Mouse (Mus musculus): ENCODE data around the gene Cd164.

The Cd164 gene

GRCm38 (mm10) chr10:41500941-41501340 lies 18.3 kb upstream of the Cd164 start:
- DNase-seq (ENCODE audit: low spot score in 2 of 2) = peak; percentile 70 to 77

- no peak for DNase-seq (ENCODE audit: low spot score in 2 of 2)
Measured at GRCm38 (mm10) chr10:41504996-41505395, 14.2 kb upstream of the Cd164 start.

DNA sequence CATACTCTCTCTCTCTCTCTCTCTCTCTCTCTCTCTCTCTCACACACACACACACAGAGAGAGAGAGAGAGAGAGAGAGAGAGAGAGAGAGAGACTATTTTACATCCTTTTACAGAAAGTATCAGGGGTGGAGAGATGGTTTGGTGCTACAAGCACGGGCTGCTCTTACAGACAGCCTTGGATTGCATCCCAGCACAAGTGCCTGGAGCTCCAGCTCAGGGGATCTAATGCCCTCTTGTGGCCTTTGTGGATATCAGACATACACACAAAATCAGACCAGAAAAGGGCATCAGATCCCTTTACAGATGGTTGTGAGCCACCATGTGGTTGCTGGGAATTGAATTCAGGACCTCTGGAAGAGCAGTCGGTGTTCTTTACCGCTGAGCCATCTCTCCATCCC lies 13.8 kb upstream of the Cd164 start:
- DNase-seq (ENCODE audit: low spot score in 2 of 2) = peak; percentile 82 to 88

- DNase-seq (ENCODE audit: low spot score in 2 of 2) = peak in 1 of 2 experiments; percentile 18
Measured at GRCm38 (mm10) chr10:41509160-41509559, 10.1 kb upstream of the Cd164 start.

DNA sequence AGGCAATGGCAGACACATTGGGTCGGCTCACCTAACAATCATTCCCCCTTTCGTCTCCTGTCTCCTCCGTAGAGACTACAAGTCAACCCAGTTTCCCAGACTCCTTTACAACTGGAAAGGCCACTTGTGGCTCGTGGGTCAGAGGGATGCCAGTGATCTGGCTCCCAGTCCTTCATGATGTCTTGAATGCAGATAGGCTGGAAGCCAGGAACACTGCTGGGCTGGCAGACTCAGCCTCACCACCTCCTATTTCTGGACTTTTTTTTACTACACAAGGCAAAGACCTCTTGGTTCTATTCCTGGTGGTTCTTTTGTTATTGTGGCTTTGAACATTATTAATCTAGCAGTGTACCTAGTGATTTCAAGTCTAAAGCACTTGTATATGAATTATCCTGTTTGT lies 4.9 kb upstream of the Cd164 start:
- peak in 1 of 2 experiments; percentile 10 for DNase-seq (ENCODE audit: low spot score in 2 of 2)

- DNase-seq (ENCODE audit: low spot score in 2 of 2) = no peak
Measured at GRCm38 (mm10) chr10:41514921-41515320, 4.3 kb upstream of the Cd164 start.

DNA sequence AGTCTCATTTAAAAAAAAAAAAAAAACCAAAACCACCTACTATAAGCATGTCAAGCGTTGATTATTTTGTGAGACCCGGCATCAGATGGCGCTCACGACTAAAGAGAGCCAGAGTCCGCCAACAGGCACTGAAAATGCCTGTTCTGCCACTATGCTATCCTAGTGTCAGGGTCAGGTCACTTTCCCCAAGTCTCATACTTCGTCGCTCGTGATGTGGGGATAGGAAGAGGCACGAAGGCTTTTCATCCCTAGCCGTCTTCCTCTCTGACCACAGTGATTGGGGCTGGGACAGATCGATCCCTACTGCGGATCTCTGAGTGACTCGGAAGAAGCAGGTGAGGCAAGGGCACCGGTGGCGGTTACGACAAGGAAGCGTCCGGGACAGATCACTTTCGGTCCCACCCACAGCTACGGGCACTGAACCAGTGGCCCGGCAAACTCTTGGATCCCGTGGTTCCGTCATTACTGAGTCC lies 670 bp upstream of the Cd164 start:
- peak; percentile 78 to 82 for DNase-seq (ENCODE audit: low spot score in 2 of 2)

- peak; percentile 58 to 62 for DNase-seq (ENCODE audit: low spot score in 2 of 2)
Measured at GRCm38 (mm10) chr10:41519640-41520409, 611 bp downstream of the Cd164 start.

DNA sequence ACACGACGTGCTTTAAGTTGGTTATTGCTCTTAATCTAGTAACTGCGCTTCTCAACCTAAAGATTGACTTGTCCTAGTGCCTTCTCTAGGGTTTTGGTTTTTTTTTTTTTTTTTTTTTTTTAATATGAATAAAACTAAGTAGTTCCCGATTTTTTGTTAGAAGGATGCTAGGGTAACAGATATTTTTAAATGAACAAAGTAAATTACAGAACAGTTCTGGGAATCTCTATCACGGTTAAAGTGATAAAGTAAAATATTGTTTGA lies 1.1 kb downstream of the Cd164 start:
- no peak for DNase-seq (ENCODE audit: low spot score in 2 of 2)

- DNase-seq (ENCODE audit: low spot score in 2 of 2) = no peak
Measured at GRCm38 (mm10) chr10:41523386-41523785, 4.2 kb downstream of the Cd164 start.

- DNase-seq (ENCODE audit: low spot score in 2 of 2) = no peak
Measured at GRCm38 (mm10) chr10:41525696-41526095, 6.5 kb downstream of the Cd164 start.

DNA sequence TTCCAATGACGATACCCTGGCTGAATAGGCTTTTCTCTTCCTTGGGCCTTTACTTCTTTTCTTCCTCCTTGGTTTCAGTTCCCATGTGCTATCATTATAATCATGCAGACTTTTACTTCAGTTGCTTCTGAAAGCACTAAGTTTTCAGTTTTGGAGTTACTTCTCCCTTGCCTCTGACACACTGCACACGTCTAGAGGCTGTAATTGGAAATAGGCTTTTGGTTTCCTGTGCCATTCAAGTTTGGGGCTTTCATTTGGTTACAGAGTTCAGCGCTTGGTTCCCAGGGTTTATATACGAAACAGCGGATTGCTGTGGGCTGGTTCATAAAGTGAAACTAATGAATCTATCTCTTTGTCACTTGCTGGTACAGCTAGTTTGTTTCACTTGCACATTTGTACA lies 10.8 kb downstream of the Cd164 start:
- no peak for DNase-seq (ENCODE audit: low spot score in 2 of 2)

- DNase-seq (ENCODE audit: low spot score in 2 of 2) = no peak
Measured at GRCm38 (mm10) chr10:41535991-41536390, 16.8 kb downstream of the Cd164 start.

- DNase-seq (ENCODE audit: low spot score in 2 of 2) = no peak
Measured at GRCm38 (mm10) chr10:41536714-41537113, 17.5 kb downstream of the Cd164 start.

DNA sequence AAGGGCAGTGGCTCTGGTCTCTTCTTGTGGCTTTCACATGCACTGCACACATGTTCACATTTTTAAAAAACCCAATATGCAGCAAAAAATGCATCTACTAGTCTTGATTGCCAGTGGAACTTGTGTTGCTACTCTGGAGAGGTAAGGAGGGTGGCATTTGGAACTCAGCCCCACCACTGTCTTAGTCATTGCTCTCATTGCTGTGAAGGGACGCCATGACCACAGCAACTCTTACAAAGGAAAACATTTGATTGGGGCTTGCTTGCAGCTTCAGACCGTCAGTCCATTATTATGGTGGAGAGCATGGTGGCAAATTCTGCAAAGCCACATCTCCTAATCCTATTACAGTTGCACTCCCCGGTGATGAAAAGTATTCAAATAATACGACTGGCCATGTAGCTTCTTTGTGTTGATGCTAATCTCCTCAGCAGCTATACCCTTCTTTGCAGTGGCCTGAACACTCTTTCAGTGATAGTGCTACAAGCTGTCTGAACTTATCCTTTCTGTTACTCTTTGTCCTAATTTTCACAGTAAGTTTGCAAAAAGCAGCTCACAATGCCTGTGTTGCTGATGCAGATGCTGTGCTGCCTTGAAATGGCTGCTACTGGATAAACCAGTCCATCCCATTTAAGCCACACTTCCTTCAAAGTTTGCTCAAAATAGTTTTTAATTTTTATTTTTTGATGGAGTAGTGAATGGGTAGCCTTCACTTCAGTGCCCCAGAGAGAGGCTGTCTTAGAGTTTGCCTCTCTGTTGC lies 18.2 kb downstream of the Cd164 start:
- no peak for DNase-seq (ENCODE audit: low spot score in 2 of 2)

DNA sequence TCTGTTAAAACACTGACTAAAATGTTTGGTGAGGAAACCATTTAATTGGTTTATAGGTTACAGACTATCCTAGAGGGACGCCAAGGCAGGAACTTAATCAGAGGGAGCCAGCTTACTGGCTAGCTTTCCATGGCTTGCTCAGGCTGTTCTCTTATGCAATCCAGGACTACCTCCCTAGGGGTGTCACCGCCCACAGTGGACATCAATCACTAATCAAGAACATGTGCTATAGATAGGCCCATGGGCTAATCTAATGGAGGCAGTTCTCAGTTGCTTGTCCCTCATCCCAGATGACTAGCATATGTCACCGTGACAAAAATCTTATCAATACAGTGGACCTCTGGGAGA lies 18.7 kb downstream of the Cd164 start:
- no peak for DNase-seq (ENCODE audit: low spot score in 2 of 2)

DNA sequence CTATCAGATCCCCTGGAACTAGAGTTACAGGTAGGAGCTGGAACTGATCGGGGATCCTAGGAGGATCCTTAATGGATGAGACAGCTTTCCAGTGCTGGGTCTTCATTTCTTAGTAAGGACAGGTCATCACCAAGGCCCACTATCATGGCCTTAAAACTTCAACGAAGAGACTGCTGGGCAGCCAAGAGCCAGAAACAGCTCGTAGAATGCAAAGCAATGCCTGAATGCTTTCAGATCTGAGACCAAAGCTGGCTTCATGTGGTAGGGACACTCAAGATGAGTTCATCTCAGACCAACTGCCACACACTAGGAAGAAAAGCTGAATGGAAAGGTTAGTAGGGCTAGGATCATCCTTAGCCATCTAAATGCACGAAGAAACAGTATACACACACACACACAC lies 19.8 kb downstream of the Cd164 start:
- no peak for DNase-seq (ENCODE audit: low spot score in 2 of 2)

- no peak for DNase-seq (ENCODE audit: low spot score in 2 of 2)
Measured at GRCm38 (mm10) chr10:41542057-41542456, 22.8 kb downstream of the Cd164 start.

DNA sequence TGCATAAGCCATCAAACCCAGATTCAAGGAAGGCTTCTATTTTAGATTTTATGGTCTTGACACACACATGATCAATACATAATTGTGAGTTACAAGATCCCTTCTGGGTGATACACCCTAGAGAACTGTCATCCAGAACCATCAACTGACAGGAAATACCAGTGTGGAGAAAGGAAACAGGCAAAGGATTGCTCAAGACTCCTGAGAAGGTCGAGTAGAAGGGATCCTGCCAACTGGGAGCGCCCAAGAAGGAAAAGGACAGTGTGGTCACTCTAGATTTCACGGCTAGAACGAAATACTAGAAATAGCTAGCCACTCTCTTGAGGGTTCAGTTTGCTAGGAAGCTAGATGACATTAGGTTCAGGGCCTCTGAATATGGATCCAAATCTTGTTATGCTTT lies 24.2 kb downstream of the Cd164 start:
- no peak for DNase-seq (ENCODE audit: low spot score in 2 of 2)

DNA sequence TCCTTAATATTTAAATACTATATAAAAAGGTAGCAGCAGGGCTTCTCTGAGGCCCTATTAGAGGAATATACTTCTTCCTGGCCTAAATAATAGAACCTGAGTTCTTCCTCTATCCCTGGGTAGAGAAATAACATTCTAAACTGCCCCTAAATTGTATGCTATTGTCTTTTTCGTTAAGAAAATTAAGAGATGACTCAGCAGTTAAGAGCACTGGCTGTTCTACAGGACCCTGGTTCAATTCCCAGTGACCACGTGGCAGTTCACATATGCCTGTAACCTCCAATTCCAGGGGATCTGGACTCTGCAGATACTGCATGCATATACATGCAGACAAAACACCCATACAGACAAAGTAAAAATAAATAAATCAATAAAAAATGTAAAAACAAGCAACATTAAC lies 24.6 kb downstream of the Cd164 start:
- no peak for DNase-seq (ENCODE audit: low spot score in 2 of 2)

- no peak for DNase-seq (ENCODE audit: low spot score in 2 of 2)
Measured at GRCm38 (mm10) chr10:41544481-41545190, 25.4 kb downstream of the Cd164 start.

DNA sequence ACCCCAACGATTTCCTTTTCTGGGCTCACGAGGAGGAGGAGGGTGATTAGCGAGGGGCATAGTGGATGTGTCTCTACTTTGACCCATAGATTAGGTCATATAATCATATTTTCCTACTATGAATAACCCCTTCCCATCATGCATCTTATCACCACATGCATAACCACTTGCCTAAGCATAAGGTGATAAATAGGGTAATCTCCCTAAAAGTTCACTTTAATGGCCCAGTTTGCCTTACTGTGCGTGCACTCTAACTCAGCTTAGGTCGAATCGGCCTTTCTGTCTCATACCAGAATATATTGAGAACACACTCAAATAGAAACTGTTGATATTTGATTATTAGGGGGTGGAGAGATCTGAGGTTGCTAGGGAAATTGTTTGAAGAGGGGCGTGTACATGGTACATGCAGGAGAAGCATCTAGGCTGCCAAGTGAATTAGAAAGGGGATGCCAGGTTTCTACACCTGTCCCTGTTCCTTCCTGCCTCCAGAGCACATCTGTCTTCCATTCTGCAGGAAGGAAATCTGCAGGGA lies 26.1 kb downstream of the Cd164 start:
- no peak for DNase-seq (ENCODE audit: low spot score in 2 of 2)
